Mouse (Mus musculus): Measurements from ENCODE around the gene Adarb2. TPM values are rescaled to one million over a fixed set of nuclear protein-coding genes. Genes with fewer than 3 reads are reported as not detected.
A peak's percentile ranks its signal among the peaks of the same experiment; 100 is the strongest.

The Adarb2 gene
- polyA plus RNA-seq, 1 experiment from 2014 or later, result 6.9 TPM

DNA sequence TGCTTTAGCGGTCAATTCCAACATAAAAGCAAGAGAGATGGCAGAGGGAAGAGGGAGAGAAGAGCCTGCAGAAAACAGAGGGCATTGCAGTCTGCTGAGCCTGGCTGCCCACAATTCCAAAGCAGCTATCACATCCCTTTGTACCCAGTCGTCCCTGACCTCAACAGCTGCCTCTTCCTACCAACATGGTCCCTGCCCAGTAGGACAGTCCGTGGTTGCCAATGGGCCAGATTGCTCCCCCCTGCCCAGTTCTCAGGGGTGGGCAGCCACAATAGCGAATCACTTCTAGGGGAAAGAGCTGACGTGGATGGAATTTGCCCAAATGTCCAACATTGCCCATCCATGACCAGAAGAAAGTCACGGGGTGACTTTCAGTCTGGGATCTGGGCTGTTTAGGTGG is 546.8 kb downstream of the Adarb2 start:
- ATAC-seq (no peak), DNase-seq (ENCODE audit: low spot score) (no peak)
- 89% methylated on average over 6 of the region's 6 CpGs for WGBS
- no peak overlapping the region for H3K27ac ChIP-seq (ENCODE audit: low read depth, low read length)
- no peak overlapping the region for H3K4me2 ChIP-seq (ENCODE audit: low read length)
- H3K27me3 ChIP-seq (replicated peaks; ENCODE audit: control insufficient read depth, insufficient read depth, low read length), result no peaks in the 10 kb centered on the region
- H3K4me1 ChIP-seq (ENCODE audit: control insufficient read depth, insufficient read depth, low read length), result no peaks in the 10 kb centered on the region
- no peak overlapping the region for H3K9ac ChIP-seq (ENCODE audit: low read length)
- H3K4me3 ChIP-seq (ENCODE audit: low read depth, low read length), result no peak overlapping the region
- no peaks in the 10 kb centered on the region for H3K36me3 ChIP-seq (ENCODE audit: control insufficient read depth, insufficient read depth, low read length)
- H3K9me3 ChIP-seq (replicated peaks; ENCODE audit: control insufficient read depth, low read length), result no peaks in the 10 kb centered on the region

DNA sequence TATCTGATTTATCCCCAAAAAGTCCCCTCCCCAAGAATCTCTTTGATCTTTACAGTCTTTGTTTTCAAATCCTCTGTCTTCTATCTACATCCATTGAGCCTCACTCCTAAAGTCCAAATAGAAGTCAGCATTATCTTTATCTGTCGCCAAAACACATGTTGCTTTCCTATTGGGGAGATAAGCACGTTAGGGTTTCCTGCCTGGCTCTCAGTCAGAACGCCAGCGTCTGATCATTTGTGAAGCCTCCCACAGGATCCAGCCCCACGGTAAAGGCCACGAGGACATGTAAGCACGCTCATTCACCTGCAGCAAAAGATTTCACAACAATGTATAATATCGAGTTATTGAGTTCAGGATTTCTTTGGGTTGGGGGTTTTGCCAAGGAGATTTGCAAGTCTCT is 558.3 kb downstream of the Adarb2 start:
- Histone ChIP-seq H3K4me2 (ENCODE audit: low read length) (no peak overlapping the region), H3K9ac (ENCODE audit: low read length) (no peak overlapping the region), H3K27me3 (replicated peaks; ENCODE audit: control insufficient read depth, insufficient read depth, low read length) (no peaks in the 10 kb centered on the region), H3K9me3 (replicated peaks; ENCODE audit: control insufficient read depth, low read length) (no peaks in the 10 kb centered on the region), H3K27ac (ENCODE audit: low read depth, low read length) (no peak overlapping the region), H3K4me3 (ENCODE audit: low read depth, low read length) (no peak overlapping the region), H3K36me3 (ENCODE audit: control insufficient read depth, insufficient read depth, low read length) (no peaks in the 10 kb centered on the region), H3K4me1 (ENCODE audit: control insufficient read depth, insufficient read depth, low read length) (no peaks in the 10 kb centered on the region)
- ATAC-seq, result no peak
- 76% methylated on average over 8 of the region's 8 CpGs for WGBS
- no peak for DNase-seq (ENCODE audit: low spot score)

DNA sequence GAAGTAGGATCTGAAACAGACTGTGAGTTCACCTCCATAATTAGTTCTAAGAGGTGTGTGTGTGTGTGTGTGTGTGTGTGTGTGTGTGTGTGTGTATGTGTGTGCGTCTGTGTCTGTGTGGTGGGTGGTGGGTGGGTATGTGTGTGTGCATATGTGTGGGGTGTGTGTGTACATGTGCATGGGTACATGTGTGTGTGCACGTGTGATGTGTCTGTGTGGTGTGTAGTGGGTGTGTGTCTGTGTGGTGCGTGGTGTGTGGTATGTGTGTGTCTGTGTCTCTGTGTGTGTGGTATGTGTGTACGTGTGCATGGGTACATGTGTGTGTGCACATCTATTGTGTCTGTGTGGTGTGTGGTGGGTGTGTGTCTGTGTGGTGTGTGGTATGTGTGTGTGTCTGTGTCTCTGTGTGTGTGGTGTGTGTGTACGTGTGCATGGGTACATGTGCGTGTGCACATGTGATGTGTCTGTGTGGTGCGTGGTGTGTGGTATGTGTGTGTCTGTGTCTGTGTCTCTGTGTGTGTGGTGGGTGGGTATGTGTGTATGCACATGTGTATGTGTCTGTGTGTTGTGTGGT is 567.1 kb downstream of the Adarb2 start:
- H3K4me2 ChIP-seq (ENCODE audit: low read length), result no peak overlapping the region
- H3K27ac ChIP-seq (ENCODE audit: low read depth, low read length), result no peak overlapping the region
- 95% methylated on average over 7 of the region's 7 CpGs for WGBS
- no peaks in the 10 kb centered on the region for H3K9me3 ChIP-seq (replicated peaks; ENCODE audit: control insufficient read depth, low read length)
- H3K4me3 ChIP-seq (ENCODE audit: low read depth, low read length), result no peak overlapping the region
- no peaks in the 10 kb centered on the region for H3K27me3 ChIP-seq (replicated peaks; ENCODE audit: control insufficient read depth, insufficient read depth, low read length)
- H3K36me3 ChIP-seq (ENCODE audit: control insufficient read depth, insufficient read depth, low read length), result no peaks in the 10 kb centered on the region
- ATAC-seq, result no peak
- H3K4me1 ChIP-seq (ENCODE audit: control insufficient read depth, insufficient read depth, low read length), result no peaks in the 10 kb centered on the region
- H3K9ac ChIP-seq (ENCODE audit: low read length), result no peak overlapping the region
- DNase-seq (ENCODE audit: low spot score), result no peak

DNA sequence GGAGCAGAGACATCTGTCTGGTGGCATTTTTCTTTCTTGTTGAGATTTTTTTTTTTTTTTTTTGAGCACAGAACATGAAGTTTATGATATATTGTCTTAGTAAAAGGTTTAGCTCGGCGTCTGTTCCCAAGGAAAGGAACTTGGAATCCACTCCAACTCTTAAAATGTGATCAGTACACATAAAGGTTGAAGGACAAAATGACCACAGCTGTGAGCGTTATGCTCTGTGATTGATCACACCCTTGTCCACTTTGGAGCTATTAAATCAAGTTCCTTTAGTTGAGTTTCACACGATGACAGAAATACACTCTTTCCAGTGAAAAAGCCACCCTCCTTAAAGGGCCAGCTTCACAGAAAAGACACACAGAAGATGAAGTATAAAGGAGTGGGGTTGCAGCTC is 568.0 kb downstream of the Adarb2 start:
- DNase-seq (ENCODE audit: low spot score), result no peak
- Histone ChIP-seq H3K27me3 (replicated peaks; ENCODE audit: control insufficient read depth, insufficient read depth, low read length) (no peaks in the 10 kb centered on the region), H3K27ac (ENCODE audit: low read depth, low read length) (no peak overlapping the region), H3K36me3 (ENCODE audit: control insufficient read depth, insufficient read depth, low read length) (no peaks in the 10 kb centered on the region), H3K9me3 (replicated peaks; ENCODE audit: control insufficient read depth, low read length) (no peaks in the 10 kb centered on the region), H3K4me1 (ENCODE audit: control insufficient read depth, insufficient read depth, low read length) (no peaks in the 10 kb centered on the region), H3K4me2 (ENCODE audit: low read length) (no peak overlapping the region), H3K9ac (ENCODE audit: low read length) (no peak overlapping the region), H3K4me3 (ENCODE audit: low read depth, low read length) (no peak overlapping the region)
- WGBS, result 89% methylated on average over 4 of the region's 4 CpGs
- no peak for ATAC-seq

DNA sequence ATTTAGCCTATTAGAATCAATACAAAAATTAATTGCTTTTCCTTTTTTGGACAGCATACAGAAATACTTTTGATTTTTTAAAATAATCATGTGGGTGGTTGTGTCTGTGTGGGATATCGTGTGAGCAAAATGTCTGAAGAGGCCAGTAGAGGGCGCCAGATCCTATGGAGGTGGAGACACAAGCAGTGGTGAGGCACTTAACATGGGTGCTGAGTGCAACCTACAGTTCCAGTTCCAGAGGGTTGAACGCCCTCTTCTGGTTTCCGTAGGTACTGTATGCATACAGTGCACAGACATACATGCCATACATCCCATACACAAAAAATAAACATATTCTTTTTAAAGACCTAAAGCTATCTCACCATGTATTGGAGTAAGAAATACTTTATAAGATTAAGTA is 577.8 kb downstream of the Adarb2 start:
- Histone ChIP-seq H3K4me1 (ENCODE audit: control insufficient read depth, insufficient read depth, low read length) (no peaks in the 10 kb centered on the region), H3K36me3 (ENCODE audit: control insufficient read depth, insufficient read depth, low read length) (no peaks in the 10 kb centered on the region), H3K4me2 (ENCODE audit: low read length) (no peak overlapping the region), H3K9ac (ENCODE audit: low read length) (no peak overlapping the region), H3K4me3 (ENCODE audit: low read depth, low read length) (no peak overlapping the region), H3K27ac (ENCODE audit: low read depth, low read length) (no peak overlapping the region), H3K27me3 (replicated peaks; ENCODE audit: control insufficient read depth, insufficient read depth, low read length) (no peaks in the 10 kb centered on the region), H3K9me3 (replicated peaks; ENCODE audit: control insufficient read depth, low read length) (no peaks in the 10 kb centered on the region)
- 54% methylated on average over 4 of the region's 4 CpGs for WGBS
- DNase-seq (ENCODE audit: low spot score) (peak; percentile 50), ATAC-seq (peak; percentile 32; the same call in 1 of the 2 replicates)

DNA sequence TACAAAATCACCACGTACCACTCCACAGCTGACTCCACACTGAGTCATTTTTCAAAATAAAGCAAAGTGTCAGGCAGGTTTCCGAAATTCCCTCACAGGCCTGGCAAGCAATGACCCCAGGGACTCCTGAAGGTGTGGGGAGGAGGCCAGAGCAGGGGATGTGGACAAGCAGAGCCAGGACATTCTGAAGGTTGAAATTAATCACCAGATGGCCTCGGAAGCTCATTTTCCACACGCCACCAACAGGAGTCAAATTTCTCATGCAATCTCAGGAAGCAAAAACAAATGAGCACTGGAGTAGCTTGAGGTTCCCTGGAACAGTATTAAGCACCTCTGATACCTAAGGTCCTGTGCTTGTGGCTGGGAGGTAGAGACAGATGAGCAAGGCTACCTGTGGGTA is 580.0 kb downstream of the Adarb2 start:
- DNase-seq (ENCODE audit: low spot score) (no peak), ATAC-seq (no peak)
- Histone ChIP-seq H3K9ac (ENCODE audit: low read length) (no peak overlapping the region), H3K4me3 (ENCODE audit: low read depth, low read length) (no peak overlapping the region), H3K4me1 (ENCODE audit: control insufficient read depth, insufficient read depth, low read length) (no peaks in the 10 kb centered on the region), H3K9me3 (replicated peaks; ENCODE audit: control insufficient read depth, low read length) (no peaks in the 10 kb centered on the region), H3K4me2 (ENCODE audit: low read length) (no peak overlapping the region), H3K27ac (ENCODE audit: low read depth, low read length) (no peak overlapping the region), H3K36me3 (ENCODE audit: control insufficient read depth, insufficient read depth, low read length) (no peaks in the 10 kb centered on the region), H3K27me3 (replicated peaks; ENCODE audit: control insufficient read depth, insufficient read depth, low read length) (no peaks in the 10 kb centered on the region)
- 69% methylated on average over 4 of the region's 4 CpGs for WGBS

DNA sequence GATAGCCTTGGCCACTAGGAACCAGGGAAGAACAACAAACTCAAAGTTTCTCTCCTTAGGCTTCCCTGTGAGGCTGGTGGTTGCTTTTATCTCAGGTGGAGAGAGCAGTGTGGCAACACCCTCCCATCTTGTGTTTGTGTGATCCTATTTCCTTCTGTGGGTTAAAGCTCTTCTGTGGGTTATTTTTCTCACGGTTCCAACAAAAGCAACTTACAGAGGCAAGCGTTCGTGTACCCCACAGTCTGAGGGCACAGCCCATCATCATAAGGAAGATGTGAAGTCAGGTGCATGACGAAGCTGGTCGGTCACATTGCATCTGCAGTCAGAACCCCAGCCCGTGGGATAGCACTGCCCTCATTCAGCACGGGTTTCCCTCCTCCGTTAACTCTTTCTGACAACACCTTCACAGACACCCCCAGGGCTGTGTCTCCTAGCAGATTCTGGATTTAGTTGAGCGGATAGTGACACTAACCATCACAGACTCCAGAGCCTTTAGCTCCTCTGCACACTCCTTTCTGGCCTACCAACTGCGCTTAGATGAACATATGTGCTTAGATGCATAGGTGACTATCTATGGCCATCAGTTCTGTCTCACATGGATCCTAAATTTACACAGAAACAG is 581.1 kb downstream of the Adarb2 start:
- H3K27me3 ChIP-seq (replicated peaks; ENCODE audit: control insufficient read depth, insufficient read depth, low read length), result no peaks in the 10 kb centered on the region
- no peak overlapping the region for H3K27ac ChIP-seq (ENCODE audit: low read depth, low read length)
- ATAC-seq (no peak), DNase-seq (ENCODE audit: low spot score) (no peak)
- H3K4me2 ChIP-seq (ENCODE audit: low read length), result no peak overlapping the region
- 85% methylated on average over 10 of the region's 10 CpGs for WGBS
- H3K4me1 ChIP-seq (ENCODE audit: control insufficient read depth, insufficient read depth, low read length), result no peaks in the 10 kb centered on the region
- H3K9me3 ChIP-seq (replicated peaks; ENCODE audit: control insufficient read depth, low read length), result no peaks in the 10 kb centered on the region
- H3K9ac ChIP-seq (ENCODE audit: low read length), result no peak overlapping the region
- H3K36me3 ChIP-seq (ENCODE audit: control insufficient read depth, insufficient read depth, low read length), result no peaks in the 10 kb centered on the region
- no peak overlapping the region for H3K4me3 ChIP-seq (ENCODE audit: low read depth, low read length)

DNA sequence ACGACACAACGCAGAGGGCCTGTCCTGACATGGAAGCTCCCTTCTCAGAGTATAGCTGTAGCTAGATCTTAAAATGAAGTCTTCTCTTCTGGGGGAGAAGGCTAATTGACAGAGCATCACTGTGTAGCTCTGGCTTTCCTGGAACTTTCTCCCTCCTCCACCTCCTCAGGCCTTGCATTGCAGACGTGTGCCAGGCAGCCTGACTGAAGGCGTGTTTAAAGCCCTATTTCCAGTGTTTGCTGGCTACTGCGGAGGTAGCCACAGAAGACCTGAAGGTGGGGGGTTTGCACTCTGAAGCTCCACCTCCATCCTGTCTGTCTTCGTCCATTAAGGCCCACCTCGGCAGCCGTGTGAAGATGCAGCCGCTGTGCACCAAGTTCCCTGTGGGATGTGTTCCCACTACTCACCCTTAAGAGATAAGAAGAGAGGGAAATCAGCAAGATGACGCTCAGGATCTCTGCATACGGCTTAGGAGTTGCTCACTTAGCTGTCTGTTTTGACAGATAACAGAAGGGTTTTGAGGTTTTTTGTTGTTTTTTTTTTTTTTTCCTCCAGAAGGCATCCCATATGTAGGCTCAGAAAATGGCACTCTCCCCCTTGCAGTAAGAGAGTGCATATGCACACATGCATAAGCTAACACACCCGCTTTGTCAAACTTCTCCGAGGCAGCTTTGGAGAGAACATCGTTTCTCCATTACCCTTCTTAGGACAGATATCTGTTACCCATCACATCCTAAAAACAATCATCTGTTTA is 581.8 kb downstream of the Adarb2 start:
- Histone ChIP-seq H3K4me1 (ENCODE audit: control insufficient read depth, insufficient read depth, low read length) (no peaks in the 10 kb centered on the region), H3K4me3 (ENCODE audit: low read depth, low read length) (no peak overlapping the region), H3K9ac (ENCODE audit: low read length) (no peak overlapping the region), H3K27me3 (replicated peaks; ENCODE audit: control insufficient read depth, insufficient read depth, low read length) (no peaks in the 10 kb centered on the region), H3K27ac (ENCODE audit: low read depth, low read length) (no peak overlapping the region), H3K36me3 (ENCODE audit: control insufficient read depth, insufficient read depth, low read length) (no peaks in the 10 kb centered on the region), H3K9me3 (replicated peaks; ENCODE audit: control insufficient read depth, low read length) (no peaks in the 10 kb centered on the region), H3K4me2 (ENCODE audit: low read length) (no peak overlapping the region)
- DNase-seq (ENCODE audit: low spot score), result peak; percentile 57
- ATAC-seq, result peak; percentile 64
- 79% methylated on average over 14 of the region's 14 CpGs for WGBS

DNA sequence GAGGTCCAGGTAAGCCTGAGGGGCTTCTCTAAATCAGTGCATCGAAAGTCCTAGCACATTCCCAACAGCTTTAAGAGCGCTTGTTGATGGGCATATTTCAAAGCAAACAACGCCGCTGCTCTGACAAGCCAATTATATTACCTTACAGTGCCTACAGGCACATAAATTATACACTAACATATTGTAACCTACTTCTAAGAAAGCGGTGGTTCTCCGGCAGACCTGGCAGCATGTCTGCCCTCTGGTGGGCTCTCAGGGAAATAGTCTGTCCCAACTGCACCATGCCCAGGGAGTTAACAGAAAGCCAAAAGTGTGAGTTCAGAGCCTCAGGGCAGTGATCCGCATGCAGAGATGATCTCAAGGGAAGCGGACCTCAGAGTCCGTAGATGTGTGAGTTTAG is 582.5 kb downstream of the Adarb2 start:
- H3K9ac ChIP-seq (ENCODE audit: low read length), result no peak overlapping the region
- H3K4me1 ChIP-seq (ENCODE audit: control insufficient read depth, insufficient read depth, low read length), result no peaks in the 10 kb centered on the region
- no peak overlapping the region for H3K27ac ChIP-seq (ENCODE audit: low read depth, low read length)
- no peaks in the 10 kb centered on the region for H3K36me3 ChIP-seq (ENCODE audit: control insufficient read depth, insufficient read depth, low read length)
- 38% methylated on average over 9 of the region's 9 CpGs for WGBS
- DNase-seq (ENCODE audit: low spot score) (peak; percentile 78), ATAC-seq (peak; percentile 74)
- no peaks in the 10 kb centered on the region for H3K27me3 ChIP-seq (replicated peaks; ENCODE audit: control insufficient read depth, insufficient read depth, low read length)
- H3K4me3 ChIP-seq (ENCODE audit: low read depth, low read length), result no peak overlapping the region
- H3K9me3 ChIP-seq (replicated peaks; ENCODE audit: control insufficient read depth, low read length), result no peaks in the 10 kb centered on the region
- no peak overlapping the region for H3K4me2 ChIP-seq (ENCODE audit: low read length)
